Mouse (Mus musculus): ENCODE measurements around the gene Atp6v1g2. TPM values are rescaled to one million over a fixed set of nuclear protein-coding genes. Genes with fewer than 3 reads are reported as not detected.

The Atp6v1g2 gene
- polyA plus RNA-seq, 1 experiment from 2014 or later: 64.8 TPM

DNA sequence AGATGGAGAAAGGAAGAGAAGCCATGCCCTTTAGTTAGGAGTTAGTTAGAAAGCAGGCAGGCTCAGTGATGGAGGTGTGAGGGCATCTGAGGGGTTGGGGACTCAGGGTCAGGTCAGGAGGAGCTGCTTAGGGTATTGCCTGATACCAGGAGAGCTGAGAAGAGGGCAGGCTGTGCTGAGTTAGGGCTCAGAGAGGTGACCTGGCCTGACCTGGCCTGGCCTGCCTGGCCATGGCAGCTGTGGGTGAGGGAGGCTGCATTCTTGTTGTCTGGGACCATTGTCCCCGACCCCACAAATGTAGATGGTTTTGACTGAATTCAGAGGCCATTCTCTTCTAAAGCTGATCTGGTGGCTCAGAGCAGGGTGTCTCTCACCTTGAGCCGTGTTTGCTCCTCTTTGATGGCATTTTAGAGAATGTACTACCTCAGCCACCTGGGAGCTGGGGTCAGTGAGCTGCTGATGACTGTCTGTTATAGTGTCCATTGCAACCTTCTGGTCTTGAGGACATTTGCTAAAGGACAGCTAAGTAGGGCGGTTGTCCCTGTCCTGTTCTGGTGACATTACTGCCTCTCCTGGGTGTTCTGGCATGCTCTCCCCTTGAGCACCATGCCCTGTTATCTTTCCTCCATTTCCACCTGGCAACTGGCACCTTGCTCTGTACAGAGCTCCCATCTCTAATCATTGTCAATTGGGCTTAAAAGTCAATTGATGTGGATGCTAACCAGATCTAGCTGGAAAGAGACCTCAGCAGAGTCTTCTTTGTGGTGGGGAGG, 17.1 kb downstream of the Atp6v1g2 start:
- Histone ChIP-seq H3K4me3 (replicated peaks; ENCODE audit: low read length) (no peak overlapping the region), H3K36me3 (ENCODE audit: control insufficient read depth, insufficient read depth) (peaks cover 75% of the 10 kb centered on the region), H3K4me2 (ENCODE audit: low read length) (no peak overlapping the region), H3K9me3 (ENCODE audit: control insufficient read depth, low read length) (no peaks in the 10 kb centered on the region), H3K4me1 (replicated peaks; ENCODE audit: control insufficient read depth, insufficient read depth, low read length) (peaks cover 12% of the 10 kb centered on the region), H3K27ac (ENCODE audit: low read length) (no peak overlapping the region), H3K9ac (replicated peaks; ENCODE audit: low read depth, low read length) (no peak overlapping the region), H3K27me3 (replicated peaks; ENCODE audit: control insufficient read depth, insufficient read depth, low read length) (no peaks in the 10 kb centered on the region)
- WGBS: 86% methylated on average over 3 of the region's 3 CpGs
- ATAC-seq: no peak

GRCm38 (mm10) chr17:35251162-35251719, 17.8 kb downstream of the Atp6v1g2 start:
- H3K27ac ChIP-seq (ENCODE audit: low read length): no peak overlapping the region
- H3K9ac ChIP-seq (replicated peaks; ENCODE audit: low read depth, low read length): no peak overlapping the region
- H3K4me1 ChIP-seq (replicated peaks; ENCODE audit: control insufficient read depth, insufficient read depth, low read length): peaks cover 5% of the 10 kb centered on the region
- H3K9me3 ChIP-seq (ENCODE audit: control insufficient read depth, low read length): no peaks in the 10 kb centered on the region
- 83% methylated on average over 15 of the region's 15 CpGs for WGBS
- peaks cover 69% of the 10 kb centered on the region for H3K36me3 ChIP-seq (ENCODE audit: control insufficient read depth, insufficient read depth)
- H3K27me3 ChIP-seq (replicated peaks; ENCODE audit: control insufficient read depth, insufficient read depth, low read length): no peaks in the 10 kb centered on the region
- no peak for ATAC-seq
- no peak overlapping the region for H3K4me3 ChIP-seq (replicated peaks; ENCODE audit: low read length)
- H3K4me2 ChIP-seq (ENCODE audit: low read length): no peak overlapping the region

DNA sequence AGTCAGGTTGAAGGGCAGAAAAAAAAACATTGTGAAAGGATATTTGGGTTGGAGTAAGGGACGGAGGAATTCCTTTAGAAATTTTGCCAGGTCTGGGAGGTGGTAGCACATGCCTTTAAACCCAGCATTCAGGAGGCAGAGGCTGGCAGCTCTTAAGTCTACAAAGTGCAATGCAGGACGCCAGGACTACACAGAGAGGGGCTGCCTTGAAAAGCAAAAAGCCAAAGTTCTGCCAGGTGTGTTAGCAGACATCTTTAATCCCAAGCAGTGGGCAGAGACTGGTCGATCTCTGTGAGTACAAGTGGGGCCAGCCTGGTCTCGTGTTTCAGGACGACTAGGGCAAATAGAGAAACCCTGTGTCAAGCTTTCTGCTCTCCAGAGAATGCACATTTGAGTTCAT, 18.5 kb downstream of the Atp6v1g2 start:
- H3K36me3 ChIP-seq (ENCODE audit: control insufficient read depth, insufficient read depth): peaks cover 62% of the 10 kb centered on the region
- 0 out of 2 replicates have a peak, but pooled peaks cover 3% of the 10 kb centered on the region for H3K4me1 ChIP-seq (replicated peaks; ENCODE audit: control insufficient read depth, insufficient read depth, low read length)
- 81% methylated on average over 5 of the region's 5 CpGs for WGBS
- no peak overlapping the region for H3K4me3 ChIP-seq (replicated peaks; ENCODE audit: low read length)
- no peak overlapping the region for H3K4me2 ChIP-seq (ENCODE audit: low read length)
- no peak for ATAC-seq
- H3K9ac ChIP-seq (replicated peaks; ENCODE audit: low read depth, low read length): no peak overlapping the region
- H3K27me3 ChIP-seq (replicated peaks; ENCODE audit: control insufficient read depth, insufficient read depth, low read length): no peaks in the 10 kb centered on the region
- no peaks in the 10 kb centered on the region for H3K9me3 ChIP-seq (ENCODE audit: control insufficient read depth, low read length)
- no peak overlapping the region for H3K27ac ChIP-seq (ENCODE audit: low read length)

DNA sequence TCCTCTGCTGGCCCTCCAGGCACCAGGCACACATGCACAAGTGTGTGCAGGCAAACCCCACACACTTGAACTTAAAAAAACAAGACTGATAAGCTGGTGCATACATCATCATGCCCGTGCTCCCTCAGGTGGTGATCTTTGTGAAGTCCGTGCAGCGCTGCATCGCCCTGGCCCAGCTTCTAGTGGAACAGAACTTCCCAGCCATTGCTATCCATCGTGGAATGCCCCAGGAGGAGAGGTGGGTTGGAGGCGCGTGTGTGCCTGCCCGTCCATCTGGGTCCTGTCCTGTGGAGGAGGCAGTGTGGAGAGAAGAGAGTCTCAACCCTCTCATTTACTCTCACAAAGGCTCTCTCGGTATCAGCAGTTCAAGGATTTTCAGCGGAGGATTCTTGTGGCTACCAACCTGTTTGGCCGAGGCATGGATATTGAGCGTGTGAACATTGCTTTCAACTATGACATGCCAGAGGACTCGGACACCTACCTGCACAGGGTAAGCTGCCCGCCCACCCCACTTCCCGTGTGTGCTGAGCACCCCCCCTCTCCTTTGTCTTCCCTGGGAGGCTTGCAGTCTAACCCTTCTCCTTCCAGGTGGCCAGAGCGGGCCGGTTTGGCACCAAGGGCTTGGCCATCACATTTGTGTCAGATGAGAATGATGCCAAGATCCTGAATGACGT, 19.3 kb downstream of the Atp6v1g2 start:
- Histone ChIP-seq H3K4me3 (replicated peaks; ENCODE audit: low read length) (no peak overlapping the region), H3K9me3 (ENCODE audit: control insufficient read depth, low read length) (no peaks in the 10 kb centered on the region), H3K4me2 (ENCODE audit: low read length) (no peak overlapping the region), H3K9ac (replicated peaks; ENCODE audit: low read depth, low read length) (no peak overlapping the region), H3K4me1 (replicated peaks; ENCODE audit: control insufficient read depth, insufficient read depth, low read length) (0 out of 2 replicates have a peak, but pooled peaks cover under 1% of the 10 kb centered on the region), H3K27ac (ENCODE audit: low read length) (no peak overlapping the region), H3K27me3 (replicated peaks; ENCODE audit: control insufficient read depth, insufficient read depth, low read length) (no peaks in the 10 kb centered on the region), H3K36me3 (ENCODE audit: control insufficient read depth, insufficient read depth) (peaks cover 54% of the 10 kb centered on the region)
- WGBS: 82% methylated on average over 18 of the region's 18 CpGs
- ATAC-seq: no peak

DNA sequence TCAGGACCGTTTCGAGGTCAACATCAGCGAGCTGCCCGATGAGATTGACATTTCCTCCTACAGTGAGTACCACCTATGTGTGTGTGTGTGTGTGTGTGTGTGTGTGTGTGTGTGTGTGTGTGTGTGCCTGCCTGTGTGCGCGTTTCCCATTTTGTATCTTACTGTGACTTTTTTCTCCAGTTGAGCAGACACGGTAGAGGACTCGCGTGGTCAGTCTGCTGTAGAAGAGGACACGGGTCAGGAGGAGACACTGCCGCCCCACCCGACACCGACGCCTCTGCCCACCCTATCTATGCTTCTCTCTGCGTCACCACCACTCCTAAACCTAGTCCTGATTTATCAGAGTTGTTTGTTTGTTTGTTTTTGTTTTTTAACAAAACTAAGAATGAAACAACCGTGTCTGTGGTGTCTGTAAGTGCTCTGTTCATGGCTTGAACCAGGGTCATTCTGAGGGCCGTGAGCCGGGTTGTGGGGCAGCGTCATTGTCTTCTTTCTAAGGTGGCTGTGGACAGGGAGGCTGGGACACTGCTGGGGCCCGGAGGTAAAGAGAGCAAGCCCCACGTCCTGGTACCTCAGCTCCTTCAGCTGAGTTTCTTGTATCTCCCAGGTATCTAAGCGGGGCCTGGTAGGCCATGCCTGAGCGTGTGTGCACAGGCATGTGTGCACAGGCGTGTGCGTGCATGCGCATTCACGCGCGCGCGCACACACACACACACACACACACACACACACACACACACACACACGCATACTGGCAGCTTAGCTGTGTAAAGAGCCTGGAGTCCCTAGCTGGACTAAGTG, 20.0 kb downstream of the Atp6v1g2 start:
- H3K4me1 ChIP-seq (replicated peaks; ENCODE audit: control insufficient read depth, insufficient read depth, low read length): peaks cover 4% of the 10 kb centered on the region; the same call in 1 of the 2 replicates
- no peak for ATAC-seq
- no peak overlapping the region for H3K4me3 ChIP-seq (replicated peaks; ENCODE audit: low read length)
- no peak overlapping the region for H3K9ac ChIP-seq (replicated peaks; ENCODE audit: low read depth, low read length)
- H3K36me3 ChIP-seq (ENCODE audit: control insufficient read depth, insufficient read depth): peaks cover 47% of the 10 kb centered on the region
- WGBS: 84% methylated on average over 32 of the region's 32 CpGs
- H3K27me3 ChIP-seq (replicated peaks; ENCODE audit: control insufficient read depth, insufficient read depth, low read length): no peaks in the 10 kb centered on the region
- no peak overlapping the region for H3K27ac ChIP-seq (ENCODE audit: low read length)
- no peaks in the 10 kb centered on the region for H3K9me3 ChIP-seq (ENCODE audit: control insufficient read depth, low read length)
- no peak overlapping the region for H3K4me2 ChIP-seq (ENCODE audit: low read length)

DNA sequence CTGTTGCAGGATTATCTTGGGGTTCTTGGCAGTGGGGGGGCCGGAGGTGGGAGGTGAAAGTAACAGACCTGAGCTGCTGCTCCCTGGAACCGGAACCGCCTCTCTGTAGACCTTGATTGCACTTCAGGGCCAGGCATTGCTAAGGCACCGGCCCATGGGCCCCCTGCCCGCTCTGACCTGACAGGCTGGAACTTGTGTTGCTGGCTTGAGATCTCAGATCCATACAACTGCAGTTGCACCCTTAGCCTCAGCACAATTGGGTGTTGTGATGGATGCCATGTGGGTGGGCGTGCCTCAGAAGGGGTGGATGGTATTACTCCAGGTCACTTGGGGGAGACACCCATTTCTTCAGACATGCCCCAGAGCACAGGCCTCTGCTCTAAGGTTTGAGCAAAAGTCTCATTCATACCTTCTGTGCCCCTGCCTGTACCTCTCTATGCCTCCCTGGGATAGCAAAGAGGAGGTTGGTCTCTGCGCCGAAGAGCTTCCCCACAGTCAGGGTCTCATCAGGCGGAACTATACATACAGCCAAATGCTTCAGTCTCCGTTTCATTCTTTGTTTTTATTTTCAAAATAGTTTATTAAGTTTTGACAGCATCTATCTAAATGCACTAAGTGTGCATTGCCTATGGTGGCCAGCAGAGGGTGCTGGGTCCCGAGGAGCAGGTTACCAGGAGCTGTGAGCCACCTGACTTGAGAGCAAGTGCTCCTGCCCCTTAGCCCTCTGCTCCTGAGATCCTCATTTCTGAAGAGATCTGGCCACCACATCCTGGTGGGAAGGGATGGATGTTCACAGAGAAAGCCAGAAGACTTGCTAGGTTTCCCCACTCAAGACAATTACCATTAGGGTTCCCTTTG, 21.0 kb downstream of the Atp6v1g2 start:
- Histone ChIP-seq H3K36me3 (ENCODE audit: control insufficient read depth, insufficient read depth) (peaks cover 38% of the 10 kb centered on the region), H3K4me3 (replicated peaks; ENCODE audit: low read length) (no peak overlapping the region), H3K27ac (ENCODE audit: low read length) (no peak overlapping the region), H3K9me3 (ENCODE audit: control insufficient read depth, low read length) (no peaks in the 10 kb centered on the region), H3K4me1 (replicated peaks; ENCODE audit: control insufficient read depth, insufficient read depth, low read length) (peaks cover 4% of the 10 kb centered on the region; the same call in 1 of the 2 replicates), H3K4me2 (ENCODE audit: low read length) (no peak overlapping the region), H3K27me3 (replicated peaks; ENCODE audit: control insufficient read depth, insufficient read depth, low read length) (no peaks in the 10 kb centered on the region), H3K9ac (replicated peaks; ENCODE audit: low read depth, low read length) (no peak overlapping the region)
- peak; percentile 16; the same call in 1 of the 2 replicates for ATAC-seq
- WGBS: 58% methylated on average over 11 of the region's 11 CpGs

- H3K4me3 ChIP-seq (replicated peaks; ENCODE audit: low read length): no peak overlapping the region
- WGBS: 71% methylated on average over 3 of the region's 3 CpGs
- ATAC-seq: no peak
- no peaks in the 10 kb centered on the region for H3K27me3 ChIP-seq (replicated peaks; ENCODE audit: control insufficient read depth, insufficient read depth, low read length)
- H3K4me1 ChIP-seq (replicated peaks; ENCODE audit: control insufficient read depth, insufficient read depth, low read length): peaks cover 4% of the 10 kb centered on the region; the same call in 1 of the 2 replicates
- no peak overlapping the region for H3K4me2 ChIP-seq (ENCODE audit: low read length)
- H3K9ac ChIP-seq (replicated peaks; ENCODE audit: low read depth, low read length): no peak overlapping the region
- no peak overlapping the region for H3K27ac ChIP-seq (ENCODE audit: low read length)
- peaks cover 31% of the 10 kb centered on the region for H3K36me3 ChIP-seq (ENCODE audit: control insufficient read depth, insufficient read depth)
- no peaks in the 10 kb centered on the region for H3K9me3 ChIP-seq (ENCODE audit: control insufficient read depth, low read length)
Observed at GRCm38 (mm10) chr17:35255301-35255700, 21.8 kb downstream of the Atp6v1g2 start.

GRCm38 (mm10) chr17:35255704-35256103, 22.2 kb downstream of the Atp6v1g2 start:
- Histone ChIP-seq H3K27ac (ENCODE audit: low read length) (no peak overlapping the region), H3K4me2 (ENCODE audit: low read length) (no peak overlapping the region), H3K9me3 (ENCODE audit: control insufficient read depth, low read length) (no peaks in the 10 kb centered on the region), H3K9ac (replicated peaks; ENCODE audit: low read depth, low read length) (no peak overlapping the region), H3K36me3 (ENCODE audit: control insufficient read depth, insufficient read depth) (peaks cover 27% of the 10 kb centered on the region), H3K4me1 (replicated peaks; ENCODE audit: control insufficient read depth, insufficient read depth, low read length) (peaks cover 4% of the 10 kb centered on the region; the same call in 1 of the 2 replicates), H3K27me3 (replicated peaks; ENCODE audit: control insufficient read depth, insufficient read depth, low read length) (no peaks in the 10 kb centered on the region), H3K4me3 (replicated peaks; ENCODE audit: low read length) (no peak overlapping the region)
- WGBS: 61% methylated on average over 4 of the region's 4 CpGs
- ATAC-seq: no peak
